Mouse (Mus musculus) MEL (cell line): ENCODE data around the gene Bicdl1. TPM values are rescaled to one million over a fixed set of nuclear protein-coding genes. Genes with fewer than 3 reads are reported as not detected.

ENCODE experiments used
- DNase-seq: peaks from one replicate; pipeline ENCODE4 v3.0.0; 2011; ENCODE audit warnings: low read depth, low spot score
- H3K27ac ChIP-seq: 2 replicates; pipeline ENCODE4 v1.5.1; 2012; ENCODE audit warnings: low read depth, mild to moderate bottlenecking, control low read depth, low read length, moderate library complexity; ENCODE audit not compliant: control insufficient read depth
- H3K27me3 ChIP-seq, 2 experiments: fragments of 150-350 bp in 1 of 2; sonication (generic) in 1 of 2; 2 replicates each; pipeline ENCODE4 v1.6.1; 2012; ENCODE audit warnings: low read length in 2 of 2, mild to moderate bottlenecking in 2 of 2, improper control_type of control experiment in 1 of 2, moderate library complexity in 1 of 2; ENCODE audit not compliant: insufficient read depth in 2 of 2, control insufficient read depth in 1 of 2
- H3K36me3 ChIP-seq, 2 experiments: 2 replicates each; pipeline ENCODE4 v1.6.1; 2012 to 2014; ENCODE audit warnings: low read length in 2 of 2, improper control_type of control experiment in 1 of 2, inconsistent platforms in 1 of 2, mild to moderate bottlenecking in 1 of 2; ENCODE audit not compliant: insufficient read depth in 2 of 2, control insufficient read depth in 1 of 2
- H3K4me1 ChIP-seq, 2 experiments: fragments of 150-350 bp in 1 of 2; sonication (generic) in 1 of 2; 2 replicates each; pipeline ENCODE4 v1.6.1; 2012; ENCODE audit warnings: low read length in 2 of 2, improper control_type of control experiment in 1 of 2, mild to moderate bottlenecking in 1 of 2; ENCODE audit not compliant: insufficient read depth in 2 of 2, control insufficient read depth in 1 of 2
- H3K4me3 ChIP-seq, 2 experiments: fragments of 150-350 bp in 1 of 2; sonication (generic) in 1 of 2; 2 replicates each; pipeline ENCODE4 v1.5.1; 2012; ENCODE audit warnings: low read depth in 2 of 2, low read length in 2 of 2, mild to moderate bottlenecking in 2 of 2, moderate library complexity in 2 of 2, control low read depth in 1 of 2, improper control_type of control experiment in 1 of 2; ENCODE audit not compliant: control insufficient read depth in 1 of 2, insufficient read depth in 1 of 2
- H3K79me2 ChIP-seq: 2 replicates; pipeline ENCODE4 v1.6.1; 2012; ENCODE audit warnings: mild to moderate bottlenecking, low read length, moderate library complexity; ENCODE audit not compliant: control insufficient read depth, poor library complexity, insufficient read depth
- H3K9ac ChIP-seq: 2 replicates; pipeline ENCODE4 v1.6.1; 2012; ENCODE audit warnings: low read depth, mild to moderate bottlenecking, control low read depth, low read length, moderate library complexity; ENCODE audit not compliant: control insufficient read depth, poor library complexity, severe bottlenecking
- H3K9me3 ChIP-seq: fragments of 150-350 bp; sonication (generic); replicated peaks from 2 replicates; pipeline ENCODE4 v1.6.1; 2012; ENCODE audit warnings: mild to moderate bottlenecking, low read length, improper control_type of control experiment, moderate library complexity; ENCODE audit not compliant: insufficient read depth
- BHLHE40 ChIP-seq: IDR thresholded peaks from 2 replicates; pipeline ENCODE4 v1.6.1; 2012; ENCODE audit warnings: low read depth, mild to moderate bottlenecking, inconsistent platforms, low read length, improper control_type of control experiment, borderline replicate concordance
- CHD1 ChIP-seq: IDR thresholded peaks from 2 replicates; pipeline ENCODE4 v1.6.1; 2012; ENCODE audit warnings: low read depth, mild to moderate bottlenecking, inconsistent platforms, low read length, improper control_type of control experiment
- CHD2 ChIP-seq: IDR thresholded peaks from 2 replicates; pipeline ENCODE4 v1.6.1; 2011; ENCODE audit warnings: low read length, improper control_type of control experiment
- ELF1 ChIP-seq: IDR thresholded peaks from 2 replicates; pipeline ENCODE4 v1.6.1; 2014; ENCODE audit warnings: low read depth, mild to moderate bottlenecking, inconsistent platforms, low read length, improper control_type of control experiment, moderate library complexity
- EP300 ChIP-seq, 2 experiments: IDR thresholded peaks; 2 replicates each; pipeline ENCODE4 v1.6.1; 2011; ENCODE audit warnings: improper control_type of control experiment in 2 of 2, low read length in 2 of 2, low read depth in 1 of 2, mild to moderate bottlenecking in 1 of 2
- ETS1 ChIP-seq: IDR thresholded peaks from 2 replicates; pipeline ENCODE4 v1.6.1; 2012; ENCODE audit warnings: low read depth, mild to moderate bottlenecking, inconsistent platforms, low read length, improper control_type of control experiment, moderate library complexity
- GATA1 ChIP-seq: IDR thresholded peaks from 2 replicates; pipeline ENCODE4 v1.6.1; 2011; ENCODE audit warnings: low read depth, low read length, improper control_type of control experiment
- HCFC1 ChIP-seq: IDR thresholded peaks from 2 replicates; pipeline ENCODE4 v1.6.1; 2012; ENCODE audit warnings: low read depth, mild to moderate bottlenecking, inconsistent platforms, low read length, improper control_type of control experiment, moderate library complexity
- JUND ChIP-seq: IDR thresholded peaks from 2 replicates; pipeline ENCODE4 v1.6.1; 2011; ENCODE audit warnings: low read depth, mild to moderate bottlenecking, improper control_type of control experiment, low read length
- MAFK ChIP-seq: IDR thresholded peaks from 2 replicates; pipeline ENCODE4 v1.6.1; 2011; ENCODE audit warnings: low read depth, mild to moderate bottlenecking, low read length, improper control_type of control experiment, borderline replicate concordance
- MAX ChIP-seq: IDR thresholded peaks from 2 replicates; pipeline ENCODE4 v1.6.1; 2011; ENCODE audit warnings: low read length, improper control_type of control experiment
- MAZ ChIP-seq: IDR thresholded peaks from 2 replicates; pipeline ENCODE4 v1.6.1; 2012; ENCODE audit warnings: low read depth, mild to moderate bottlenecking, inconsistent platforms, low read length, improper control_type of control experiment
- MEF2A ChIP-seq: IDR thresholded peaks from 2 replicates; pipeline ENCODE4 v1.6.1; 2014; ENCODE audit warnings: low read depth, mild to moderate bottlenecking, inconsistent platforms, low read length, improper control_type of control experiment; ENCODE audit not compliant: poor library complexity, insufficient replicate concordance, severe bottlenecking; ENCODE audit errors: extremely low read depth
- MYC ChIP-seq: IDR thresholded peaks from 2 replicates; pipeline ENCODE4 v1.6.1; 2011; ENCODE audit warnings: low read depth, mild to moderate bottlenecking, low read length, improper control_type of control experiment, moderate library complexity
- NELFE ChIP-seq: IDR thresholded peaks from 2 replicates; pipeline ENCODE4 v1.6.1; 2011; ENCODE audit warnings: low read depth, low read length, improper control_type of control experiment
- NRF1 ChIP-seq: IDR thresholded peaks from 2 replicates; pipeline ENCODE4 v1.6.1; 2014; ENCODE audit warnings: low read depth, mild to moderate bottlenecking, inconsistent platforms, low read length, improper control_type of control experiment, moderate library complexity; ENCODE audit not compliant: poor library complexity, insufficient read depth, severe bottlenecking
- POLR2A ChIP-seq, 2 experiments: IDR thresholded peaks; 2 replicates each; pipeline ENCODE4 v1.6.1; 2011 to 2012; ENCODE audit warnings: low read length in 2 of 2, mild to moderate bottlenecking in 2 of 2, control low read depth in 1 of 2, improper control_type of control experiment in 1 of 2, low read depth in 1 of 2, moderate library complexity in 1 of 2; ENCODE audit not compliant: control insufficient read depth in 1 of 2, insufficient read depth in 1 of 2, poor library complexity in 1 of 2
- POLR2AphosphoS2 ChIP-seq: IDR thresholded peaks from 2 replicates; pipeline ENCODE4 v1.6.1; 2011; ENCODE audit warnings: low read length, improper control_type of control experiment
- TAL1 ChIP-seq: IDR thresholded peaks from 2 replicates; pipeline ENCODE4 v1.6.1; 2012; ENCODE audit warnings: mild to moderate bottlenecking, inconsistent platforms, low read length, moderate library complexity, mixed read lengths
- TCF12 ChIP-seq: IDR thresholded peaks from 2 replicates; pipeline ENCODE4 v1.6.1; 2014; ENCODE audit warnings: low read depth, mild to moderate bottlenecking, inconsistent platforms, low read length, improper control_type of control experiment, moderate library complexity
- UBTF ChIP-seq: IDR thresholded peaks from 2 replicates; pipeline ENCODE4 v1.6.1; 2012; ENCODE audit warnings: low read depth, mild to moderate bottlenecking, inconsistent platforms, low read length, improper control_type of control experiment, moderate library complexity, borderline replicate concordance; ENCODE audit not compliant: insufficient read depth
- USF1 ChIP-seq: IDR thresholded peaks from 2 replicates; pipeline ENCODE4 v1.6.1; 2014; ENCODE audit warnings: low read depth, mild to moderate bottlenecking, inconsistent platforms, low read length, improper control_type of control experiment, moderate library complexity
- ZNF384 ChIP-seq: IDR thresholded peaks from 2 replicates; pipeline ENCODE4 v1.6.1; 2012; ENCODE audit warnings: low read depth, mild to moderate bottlenecking, inconsistent platforms, low read length, improper control_type of control experiment
- polyA plus RNA-seq, 2 experiments: library from polyadenylated mRNA; stranded (reverse) in 1 of 2; unstranded in 1 of 2; fragments of >175 nt in 1 of 2; fragments of >200 nt in 1 of 2; gene quantifications; 2 replicates each; pipeline versions ENCODE4 v1.2.1 to v1.2.4; 2012; ENCODE audit warnings: low replicate concordance in 2 of 2, low read depth in 1 of 2; ENCODE audit not compliant: insufficient read length in 2 of 2, insufficient read depth in 1 of 2, missing spikeins in 1 of 2
- total RNA-seq: library from RNA; depleted of rRNA; stranded (reverse); fragments of 300-350 nt; gene quantifications from 2 replicates; pipeline ENCODE4 v1.2.3, GENCODE M21; 2012

The Bicdl1 gene
- total and polyA plus RNA-seq, 3 experiments = 3.5 to 13.4 TPM; not detected in 1

GRCm38 (mm10) chr5:115730314-115730713 lies 1.1 kb downstream of the Bicdl1 start:
- Histone ChIP-seq H3K4me3 (no peak overlapping the region), H3K36me3 (peaks cover 0 to 4% of the 10 kb centered on the region in 2 experiments; a peak in 2 of 4 replicates), H3K27me3 (peaks cover 0 to 3% of the 10 kb centered on the region in 2 experiments; a peak in 1 of 4 replicates)
- TF ChIP-seq MYC (no peak), USF1 (no peak), NELFE (no peak), ELF1 (no peak), TCF12 (no peak), POLR2AphosphoS2 (no peak)
- TF ChIP-seq, all 39 proteins: peak for 0
- Histone ChIP-seq H3K4me1 (peaks cover 0 to 2% of the 10 kb centered on the region in 2 experiments; a peak in 1 of 4 replicates), H3K79me2 (no peaks in the 10 kb centered on the region; the same call in 1 of the 2 replicates), H3K9ac (no peak overlapping the region), H3K9me3 (no peaks in the 10 kb centered on the region), H3K27ac (no peak overlapping the region)
- no peak for DNase-seq

GRCm38 (mm10) chr5:115726581-115726980 lies 4.8 kb downstream of the Bicdl1 start:
- no peak for TF ChIP-seq MAX
- TF ChIP-seq MAFK = no peak
- no peak for TF ChIP-seq POLR2A (IDR thresholded peaks at IDR 0.05; ENCODE audit: control insufficient read depth in 1 of 2, insufficient read depth in 1 of 2, low read depth in 1 of 2, low read length in 2 of 2, poor library complexity in 1 of 2)
- no peak for TF ChIP-seq GATA1
- TF ChIP-seq USF1 = no peak
- TF ChIP-seq NRF1 = no peak
- Histone ChIP-seq H3K4me3 (no peak overlapping the region), H3K27ac (no peak overlapping the region), H3K4me1 (peaks cover 0 to 16% of the 10 kb centered on the region in 2 experiments; a peak in 2 of 4 replicates), H3K9ac (no peak overlapping the region), H3K27me3 (peaks cover 0 to 3% of the 10 kb centered on the region in 2 experiments; a peak in 1 of 4 replicates), H3K79me2 (no peaks in the 10 kb centered on the region), H3K36me3 (peaks cover 0 to 6% of the 10 kb centered on the region in 2 experiments; a peak in 2 of 4 replicates), H3K9me3 (no peaks in the 10 kb centered on the region)
- DNase-seq = no peak

- Histone ChIP-seq H3K4me3 (no peak overlapping the region), H3K36me3 (peaks cover 0 to 6% of the 10 kb centered on the region in 2 experiments; a peak in 2 of 4 replicates), H3K79me2 (no peaks in the 10 kb centered on the region), H3K27ac (no peak overlapping the region), H3K4me1 (peaks cover 0 to 16% of the 10 kb centered on the region in 2 experiments; a peak in 2 of 4 replicates), H3K9ac (no peak overlapping the region), H3K27me3 (peaks cover 0 to 1% of the 10 kb centered on the region in 2 experiments; a peak in 1 of 4 replicates), H3K9me3 (no peaks in the 10 kb centered on the region)
- TF ChIP-seq CHD2 (no peak), JUND (no peak), TAL1 (no peak), EP300 (IDR thresholded peaks at IDR 0.05; ENCODE audit: low read depth in 1 of 2, low read length in 2 of 2) (no peak), ZNF384 (no peak), UBTF (no peak), MAZ (no peak), NELFE (no peak), MEF2A (no peak), CHD1 (no peak), MAFK (no peak), MYC (no peak), HCFC1 (no peak), ETS1 (no peak), BHLHE40 (no peak)
- no peak for DNase-seq
Measured at GRCm38 (mm10) chr5:115726019-115726418, 5.4 kb downstream of the Bicdl1 start.
